ENCODE assay signal across 25 mouse cellular contexts in the genomic region with DNA sequence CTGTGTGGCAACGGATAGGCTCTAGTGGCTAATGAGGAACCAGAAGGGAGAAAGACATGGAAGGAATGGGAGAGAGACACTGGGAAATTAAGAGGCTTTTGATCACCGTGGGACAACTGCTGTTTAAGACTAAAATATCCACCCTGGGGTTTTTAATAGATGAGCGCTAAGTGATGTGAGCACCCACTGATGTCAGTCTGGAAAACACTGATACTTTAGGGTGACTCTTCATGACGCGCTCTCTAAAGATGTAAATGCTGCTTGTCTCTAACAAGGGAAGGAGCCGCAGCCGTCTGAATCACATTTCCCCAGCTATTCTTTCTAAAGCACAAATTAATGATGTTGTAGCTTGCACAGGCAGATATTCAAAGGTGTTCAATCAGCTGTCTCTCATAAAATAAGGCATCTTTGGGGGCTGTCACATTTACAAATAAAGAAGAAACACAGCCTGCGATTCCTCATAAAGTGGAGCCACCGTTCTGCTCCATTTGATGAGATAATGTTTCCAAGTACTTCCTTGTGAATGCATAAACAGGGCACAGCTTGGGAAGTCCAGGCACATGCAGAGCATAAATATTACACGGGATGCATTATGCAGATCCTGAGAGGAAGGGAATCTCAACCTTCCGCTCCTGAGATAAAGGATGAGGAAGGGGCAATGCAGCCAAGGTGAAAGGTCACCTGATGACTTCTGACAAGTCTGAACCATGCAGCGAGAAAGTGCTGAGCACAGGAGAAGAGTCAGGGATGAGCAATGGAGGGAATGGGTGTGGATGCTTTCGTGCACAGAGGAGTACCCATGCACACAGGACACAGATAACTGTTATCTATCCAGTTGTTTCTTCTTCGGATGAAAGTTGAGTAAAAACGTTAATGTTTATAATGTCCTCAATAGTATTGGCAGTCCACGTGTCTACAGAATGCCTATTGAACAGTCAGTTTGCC.
DNase-seq lines count a peak whose midpoint lies in the region; ATAC-seq and TF ChIP-seq lines count a peak whose summit lies in the region.
"Had no signal": no experiment of that assay in that cellular context is flagged by ENCODE, and none has a peak within 500 bp of the region (broad histone marks: within the 10 kb centered on the region; RNA-seq: fewer than 3 reads in every experiment).

No protein-coding gene starts in this region.

- TF ChIP-seq POLR2A in brain, embryonic 14.5 days (IDR thresholded peaks at IDR 0.05; ENCODE audit: borderline replicate concordance, extremely low read depth, insufficient read depth, insufficient read length, poor library complexity, severe bottlenecking): no peak

- H3K4me2 ChIP-seq in forebrain, embryonic 13.5 days: no peak overlapping the region
- H3K4me2 ChIP-seq in midbrain, embryonic 16.5 days (ENCODE audit: low read length): no peak overlapping the region
- H3K4me2 ChIP-seq: embryonic facial prominence, embryonic 12.5 days; liver, embryonic 12.5 days; lung, embryonic 14.5 days; midbrain, embryonic 12.5 days had no signal

- DNase-seq in forebrain, embryonic 10.5 days (ENCODE audit: extremely low spot score, low spot score): no peak
- peak; percentile 19 to 48 for DNase-seq in left cerebral cortex, postnatal 14 days (ENCODE audit: low spot score in 2 of 2)
- no peak for DNase-seq in left cerebral cortex, adult 2 months (ENCODE audit: extremely low spot score in 1 of 2, low spot score in 2 of 2)
- DNase-seq in brain, embryonic 14.5 days (ENCODE audit: low read depth): peak; percentile 62
- no peak for DNase-seq in urinary bladder, postnatal 4 days (ENCODE audit: low spot score in 2 of 2)
- DNase-seq: adrenal gland, postnatal 10 days; cerebellum, adult 11 months; cerebellum, postnatal 10 days; gastrocnemius, postnatal 36 days; kidney, adult 11 months; kidney, postnatal 10 days; lung, embryonic 14.5 days; lung, postnatal 36 days; right cerebral cortex, postnatal 14 days; thymus, postnatal 4 days had no signal

- WGBS in forebrain, embryonic 13.5 days: 71% methylated on average over 16 of the region's 16 CpGs
- 90% methylated on average over 16 of the region's 16 CpGs for WGBS in forebrain, embryonic 10.5 days
- WGBS in midbrain, embryonic 16.5 days: 63% methylated on average over 16 of the region's 16 CpGs

- peak overlapping the region; percentile 51 for H3K27ac ChIP-seq in forebrain, embryonic 13.5 days
- no peak overlapping the region for H3K27ac ChIP-seq in forebrain, embryonic 10.5 days
- no peak overlapping the region for H3K27ac ChIP-seq in left cerebral cortex, adult 2 months
- H3K27ac ChIP-seq in midbrain, embryonic 16.5 days (ENCODE audit: low read length): 0 out of 2 replicates have a peak overlapping the region, but pooled peaks have one; percentile 18
- H3K27ac ChIP-seq: embryonic facial prominence, embryonic 12.5 days; layer of hippocampus, adult 2 months; liver, embryonic 12.5 days; midbrain, embryonic 12.5 days had no signal

- no peaks in the 10 kb centered on the region for H3K9me3 ChIP-seq in forebrain, embryonic 13.5 days (replicated peaks)
- no peaks in the 10 kb centered on the region for H3K9me3 ChIP-seq in forebrain, embryonic 10.5 days
- H3K9me3 ChIP-seq in midbrain, embryonic 16.5 days (replicated peaks; ENCODE audit: control insufficient read depth, low read length, poor library complexity, severe bottlenecking): no peaks in the 10 kb centered on the region
- H3K9me3 ChIP-seq: embryonic facial prominence, embryonic 12.5 days; liver, embryonic 12.5 days; midbrain, embryonic 12.5 days had no signal

- intact Hi-C loops in left cerebral cortex, postnatal 14 days (cut with DNase I): no loop called here
- intact Hi-C loops in left cerebral cortex, adult 2 months (cut with DNase I): loop anchor here (1.0 kb wide), 1 partner anchor 47 kb away; no protein-coding TSS in a partner anchor

- 0 out of 2 replicates have a peak, but pooled peaks have one; percentile 41 for ATAC-seq in forebrain, embryonic 13.5 days
- ATAC-seq in midbrain, embryonic 16.5 days: no peak
- ATAC-seq in megakaryocyte, adult 5-6 weeks (ENCODE audit: poor library complexity, severe bottlenecking): no peak
- ATAC-seq: CD4-positive, CD25-positive, alpha-beta regulatory T cell, adult 4 months; liver, embryonic 12.5 days; Patski had no signal

- H3K4me3 ChIP-seq in forebrain, embryonic 13.5 days: no peak overlapping the region
- H3K4me3 ChIP-seq in forebrain, embryonic 10.5 days: no peak overlapping the region
- H3K4me3 ChIP-seq in left cerebral cortex, adult 2 months: no peak overlapping the region
- H3K4me3 ChIP-seq in midbrain, embryonic 16.5 days (ENCODE audit: low read depth, low read length): no peak overlapping the region
- H3K4me3 ChIP-seq: embryonic facial prominence, embryonic 12.5 days; erythroblast, embryonic 14.5 days; layer of hippocampus, adult 2 months; liver, embryonic 12.5 days; midbrain, embryonic 12.5 days had no signal

- no peak for TF ChIP-seq CTCF in left cerebral cortex, adult 2 months (IDR thresholded peaks at IDR 0.05)
- TF ChIP-seq CTCF in brain, embryonic 14.5 days (IDR thresholded peaks at IDR 0.05; ENCODE audit: borderline replicate concordance, extremely low read depth, insufficient read depth, insufficient read length): no peak

- H3K27me3 ChIP-seq in forebrain, embryonic 13.5 days: peaks cover 33% of the 10 kb centered on the region
- peaks cover 92% of the 10 kb centered on the region for H3K27me3 ChIP-seq in forebrain, embryonic 10.5 days (ENCODE audit: poor library complexity, severe bottlenecking)
- no peaks in the 10 kb centered on the region for H3K27me3 ChIP-seq in midbrain, embryonic 16.5 days (ENCODE audit: control insufficient read depth, insufficient read depth, low read depth, low read length)
- H3K27me3 ChIP-seq: embryonic facial prominence, embryonic 12.5 days; liver, embryonic 12.5 days; Patski had no signal

- no peaks in the 10 kb centered on the region for H3K36me3 ChIP-seq in forebrain, embryonic 13.5 days (ENCODE audit: poor library complexity, severe bottlenecking)
- H3K36me3 ChIP-seq in forebrain, embryonic 10.5 days (replicated peaks): no peaks in the 10 kb centered on the region
- no peaks in the 10 kb centered on the region for H3K36me3 ChIP-seq in midbrain, embryonic 16.5 days (ENCODE audit: control insufficient read depth, insufficient read depth, low read length)
- H3K36me3 ChIP-seq: embryonic facial prominence, embryonic 12.5 days; liver, embryonic 12.5 days; midbrain, embryonic 12.5 days had no signal

- peaks cover 8% of the 10 kb centered on the region for H3K4me1 ChIP-seq in forebrain, embryonic 13.5 days
- peaks cover 10% of the 10 kb centered on the region for H3K4me1 ChIP-seq in forebrain, embryonic 10.5 days
- peaks cover 6% of the 10 kb centered on the region for H3K4me1 ChIP-seq in midbrain, embryonic 16.5 days (ENCODE audit: control insufficient read depth, insufficient read depth, low read length)
- H3K4me1 ChIP-seq: embryonic facial prominence, embryonic 12.5 days; liver, embryonic 12.5 days had no signal

- no peak overlapping the region for H3K9ac ChIP-seq in forebrain, embryonic 13.5 days
- H3K9ac ChIP-seq in midbrain, embryonic 16.5 days (ENCODE audit: low read depth, low read length): no peak overlapping the region
- H3K9ac ChIP-seq: embryonic facial prominence, embryonic 12.5 days; liver, embryonic 12.5 days; lung, embryonic 14.5 days; midbrain, embryonic 12.5 days had no signal

Comparison
In these comparisons a context has a peak if more than half of its experiments do, and no peak if none do; other contexts are left out.
1. H3K27ac ChIP-seq: peak in forebrain, embryonic 13.5 days (single experiment) and midbrain, embryonic 16.5 days (single experiment); none in forebrain, embryonic 10.5 days (single experiment) and left cerebral cortex, adult 2 months (single experiment).
2. DNase-seq: peak in left cerebral cortex, postnatal 14 days (2 of 2) and brain, embryonic 14.5 days (single experiment); none in forebrain, embryonic 10.5 days (single experiment), left cerebral cortex, adult 2 months (0 of 2) and urinary bladder, postnatal 4 days (0 of 2).